Mouse (Mus musculus) yolk sac, embryonic 10.5 days (tissue): Measurements from ENCODE around the gene B3glct.

Experiments
- DNase-seq: peaks from one replicate; pipeline ENCODE4 v3.0.0-alpha.2; 2017; ENCODE audit warnings: low spot score

Gene B3glct

DNA sequence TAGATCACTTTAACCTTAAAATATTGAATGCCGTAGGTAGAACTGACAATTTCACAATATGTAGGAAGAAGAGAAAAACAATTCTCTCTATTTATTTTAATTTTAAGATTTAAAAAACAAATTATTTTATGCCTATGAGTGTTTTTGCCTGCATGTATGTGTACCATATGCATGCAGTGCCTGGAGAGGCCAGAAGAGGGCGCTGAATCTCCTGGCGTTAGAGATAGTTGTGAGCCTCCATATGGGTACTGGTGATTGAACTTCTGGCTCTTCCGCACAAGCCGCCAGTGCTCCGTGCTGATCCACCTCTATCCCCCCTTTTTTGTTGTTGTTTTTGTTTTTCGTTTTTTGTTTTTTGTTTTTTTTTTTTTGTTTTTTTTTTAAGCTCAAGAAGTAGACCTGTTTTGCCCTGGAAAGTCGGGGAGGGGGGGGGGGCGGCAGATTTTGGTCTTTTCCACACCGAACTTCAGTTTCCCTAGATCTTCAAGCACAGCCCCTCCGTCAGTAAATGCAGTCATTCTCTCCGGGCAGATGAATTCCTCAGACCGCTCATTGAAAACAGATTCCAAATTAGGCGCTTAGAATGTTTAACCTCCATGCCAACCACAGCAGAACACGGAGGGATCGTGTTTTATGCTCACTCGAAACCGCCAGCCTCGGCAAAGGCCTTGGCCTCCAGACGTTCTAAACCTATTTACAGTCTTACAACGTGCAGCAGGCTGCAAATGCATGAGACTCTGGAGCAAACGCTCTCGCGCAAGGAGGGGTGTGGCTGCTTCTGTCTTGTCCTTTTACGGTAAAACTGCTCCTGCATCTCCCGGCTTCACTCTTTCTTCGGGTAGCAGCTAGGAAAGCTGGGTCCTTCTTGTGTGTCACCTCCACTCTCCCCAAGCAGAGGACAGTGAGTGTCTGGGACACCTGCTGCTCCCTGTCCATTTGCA is 70.9 kb downstream of the B3glct start:
- no peak for DNase-seq

DNA sequence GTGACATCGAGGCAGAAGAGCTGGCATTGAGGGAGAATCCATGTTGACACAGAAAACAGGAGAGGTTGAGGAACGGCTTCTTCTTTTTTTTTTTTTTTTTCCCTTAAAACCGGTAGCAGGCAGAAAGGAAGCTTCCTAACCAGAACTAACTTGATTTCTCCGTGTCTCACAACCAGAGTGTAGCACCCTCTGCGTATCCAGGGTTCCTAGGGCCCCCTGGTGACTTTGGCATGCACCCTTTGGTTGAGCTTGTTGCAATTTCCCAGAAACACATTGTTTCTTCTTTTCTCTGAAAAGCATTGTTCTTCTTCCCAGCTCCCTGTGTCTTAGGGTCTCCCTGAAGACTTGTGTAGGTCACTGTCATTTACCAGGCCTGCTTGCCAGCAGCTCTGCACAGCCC is 73.8 kb downstream of the B3glct start:
- DNase-seq: no peak

DNA sequence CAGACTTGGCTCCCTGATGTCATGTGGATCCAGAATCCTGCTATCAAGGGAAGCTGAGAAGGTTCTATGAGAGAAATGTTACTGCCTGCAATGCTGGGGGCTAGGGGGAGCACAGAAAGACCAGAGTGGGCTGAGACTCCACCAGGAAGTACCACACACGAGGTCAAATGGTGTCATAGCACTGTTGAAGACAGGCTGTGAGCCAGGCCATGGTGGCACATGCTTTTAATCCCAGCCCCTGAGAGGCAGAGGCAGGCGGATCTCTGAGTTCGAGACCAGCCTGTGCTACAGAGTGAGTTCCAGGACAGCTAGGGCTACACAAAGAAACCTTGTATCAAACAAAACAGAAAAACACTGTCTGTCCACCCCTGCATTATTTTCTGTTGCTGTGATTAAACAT is 75.0 kb downstream of the B3glct start:
- no peak for DNase-seq

DNA sequence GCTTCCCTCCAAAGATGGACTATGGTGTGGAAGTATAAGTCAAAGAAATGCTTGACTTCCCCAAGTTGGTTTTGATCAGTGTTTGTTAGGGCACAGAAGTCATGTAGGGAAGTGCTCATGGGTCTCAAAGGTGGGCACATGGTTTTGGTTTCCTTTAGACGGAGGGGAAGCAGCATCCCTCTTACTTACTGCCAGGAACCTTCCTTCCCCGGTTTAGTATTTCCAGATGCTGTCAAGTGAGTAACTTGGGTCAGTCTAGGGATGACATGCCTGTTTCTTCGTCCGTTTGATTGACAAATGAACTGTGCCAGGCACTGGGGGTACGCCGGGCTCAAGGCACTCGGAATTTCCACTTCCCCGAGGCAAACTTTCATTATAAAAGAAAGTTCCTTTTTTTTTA is 89.1 kb downstream of the B3glct start:
- DNase-seq: no peak

DNA sequence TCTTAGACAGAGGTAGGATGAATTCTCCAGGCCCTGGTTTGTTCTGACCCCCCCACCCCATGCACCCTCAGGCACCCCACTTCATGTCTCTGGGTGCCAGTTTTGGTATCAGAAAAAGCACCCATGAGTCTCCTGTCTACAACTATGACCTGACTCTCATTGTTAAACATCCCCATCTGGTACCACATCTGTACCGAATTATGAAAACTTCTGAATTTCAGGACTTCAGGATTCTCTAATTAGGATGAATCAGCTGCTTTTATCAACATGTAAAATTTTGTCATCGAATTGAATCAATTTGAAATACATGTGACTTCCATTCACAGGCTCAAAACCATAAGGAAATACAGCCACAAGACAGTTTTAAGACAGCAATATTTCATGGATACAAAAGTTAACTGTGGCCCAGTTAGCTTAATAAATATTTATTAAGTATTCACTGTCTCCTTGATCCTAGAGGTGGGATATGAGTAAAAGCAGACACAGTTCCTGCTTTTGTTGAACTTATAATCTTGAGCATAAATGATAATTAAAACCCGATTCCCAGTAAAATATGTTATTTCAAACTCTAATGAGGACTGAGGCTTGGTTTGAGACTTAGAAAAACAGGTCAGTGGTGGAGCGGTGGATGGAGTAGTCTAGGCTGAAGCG is 89.7 kb downstream of the B3glct start:
- no peak for DNase-seq

DNA sequence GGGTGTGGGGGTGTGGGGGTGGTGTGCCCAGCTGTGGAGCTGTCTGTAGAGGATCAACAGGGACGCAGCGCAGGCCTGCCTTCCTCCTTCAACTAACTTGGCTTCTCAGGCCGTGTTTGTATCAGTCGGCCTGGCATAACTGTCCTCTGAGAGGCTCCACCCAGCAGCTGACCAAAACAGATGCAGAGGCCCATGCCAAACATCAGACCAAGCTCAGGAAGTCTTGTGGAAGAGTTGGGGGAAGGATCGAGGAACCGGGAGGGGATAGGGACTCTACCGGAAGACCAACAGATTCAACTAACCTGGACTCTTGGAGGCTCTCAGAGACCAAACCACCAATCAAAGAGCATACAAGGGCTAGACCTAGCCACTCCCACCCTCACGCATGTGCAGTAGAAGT is 91.6 kb downstream of the B3glct start:
- DNase-seq: no peak

DNA sequence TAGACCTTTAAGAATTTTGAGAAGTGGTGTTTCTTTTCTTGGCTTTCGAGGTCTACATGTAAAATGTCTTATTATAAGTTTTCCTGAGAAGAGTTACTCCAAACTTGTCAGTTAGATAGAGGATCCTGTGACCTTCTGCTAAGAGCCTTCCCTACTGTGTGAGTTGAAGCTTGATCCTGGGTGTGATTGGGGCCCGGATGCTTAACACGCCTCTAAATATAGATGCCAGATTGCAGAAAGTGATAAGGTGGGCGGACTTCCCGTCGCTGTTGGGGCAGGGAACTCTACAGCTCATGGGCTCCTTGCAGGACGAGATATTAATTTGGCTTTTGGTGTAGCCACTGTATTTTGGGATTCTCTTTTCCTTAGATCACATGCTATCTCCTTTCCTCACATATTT is 98.0 kb downstream of the B3glct start:
- DNase-seq: no peak

DNA sequence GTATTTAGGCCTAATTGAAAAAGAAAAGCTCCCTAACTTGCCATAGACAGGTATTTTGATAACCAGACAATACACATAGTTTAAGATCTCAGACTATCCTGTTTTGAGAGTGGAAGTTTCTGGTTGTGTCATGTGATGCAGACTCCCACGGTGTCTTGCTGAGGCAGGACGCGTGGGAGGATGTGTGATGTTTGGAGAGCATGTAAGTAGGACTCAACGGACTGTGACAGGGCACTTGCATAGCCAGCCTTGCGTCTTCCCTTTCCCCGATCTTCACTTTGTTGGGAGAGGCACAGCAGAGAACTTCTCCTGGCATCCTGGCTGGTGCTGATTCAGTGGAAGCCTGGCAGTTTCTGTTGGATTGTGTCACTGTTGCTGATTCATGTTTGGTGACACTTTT is 101.7 kb downstream of the B3glct start:
- DNase-seq: no peak

DNA sequence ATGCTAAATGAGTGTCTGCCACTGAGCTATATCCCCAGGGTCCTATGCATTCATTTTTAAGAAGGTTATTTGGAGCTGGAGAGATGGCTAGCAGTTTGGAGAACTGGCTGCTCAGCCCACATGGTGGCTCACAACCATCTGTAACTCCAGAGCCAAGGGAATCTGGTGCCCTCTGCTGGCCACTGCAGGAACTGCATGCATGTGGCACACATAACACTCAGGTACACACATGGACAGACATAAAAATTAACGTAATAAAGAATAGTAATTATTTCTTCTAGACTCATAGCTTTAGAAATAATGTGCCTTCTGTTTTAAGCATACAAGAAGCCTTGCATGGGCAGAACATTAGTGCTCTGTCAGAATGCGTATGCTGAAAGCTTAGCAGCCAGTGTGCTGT is 102.4 kb downstream of the B3glct start:
- no peak for DNase-seq

DNA sequence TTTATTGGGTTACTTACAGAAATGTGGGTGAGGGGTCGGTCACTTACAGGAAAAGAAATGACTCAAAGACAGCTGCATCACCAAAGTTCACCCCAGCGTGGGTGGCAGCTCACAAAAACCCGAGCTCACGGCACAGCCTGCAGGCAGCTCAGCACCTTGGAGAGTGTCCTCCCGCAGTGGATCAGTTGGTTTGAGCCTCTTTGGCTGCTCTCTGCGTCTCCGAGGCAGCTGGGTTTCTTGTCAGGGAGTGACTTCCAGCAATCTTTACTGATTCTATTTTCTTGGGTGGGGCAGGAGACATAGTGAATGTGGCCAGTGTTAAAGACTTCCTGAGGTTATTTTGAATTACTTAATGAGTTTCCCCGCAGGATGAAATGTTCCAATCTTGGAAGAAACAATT is 112.1 kb downstream of the B3glct start:
- DNase-seq: peak; percentile 6

DNA sequence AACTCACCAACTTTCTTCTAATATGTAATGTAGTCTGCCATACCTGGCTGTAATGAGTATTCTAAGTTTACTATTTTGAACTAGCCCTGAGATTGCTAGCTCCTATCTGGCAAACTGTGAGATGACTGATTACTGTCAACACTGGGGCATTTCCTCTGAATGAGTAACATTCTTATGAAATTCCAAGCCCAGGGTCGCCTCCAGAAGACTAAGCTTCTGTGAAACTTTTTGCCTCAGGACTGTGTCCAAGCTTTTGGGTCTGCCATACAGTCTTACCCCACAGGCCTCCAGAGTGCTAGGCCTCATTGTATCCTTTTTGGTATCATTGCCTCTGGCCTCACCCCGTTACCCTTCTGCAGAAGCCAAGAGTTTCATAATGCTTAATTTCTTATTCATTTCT is 132.0 kb downstream of the B3glct start:
- DNase-seq: no peak

DNA sequence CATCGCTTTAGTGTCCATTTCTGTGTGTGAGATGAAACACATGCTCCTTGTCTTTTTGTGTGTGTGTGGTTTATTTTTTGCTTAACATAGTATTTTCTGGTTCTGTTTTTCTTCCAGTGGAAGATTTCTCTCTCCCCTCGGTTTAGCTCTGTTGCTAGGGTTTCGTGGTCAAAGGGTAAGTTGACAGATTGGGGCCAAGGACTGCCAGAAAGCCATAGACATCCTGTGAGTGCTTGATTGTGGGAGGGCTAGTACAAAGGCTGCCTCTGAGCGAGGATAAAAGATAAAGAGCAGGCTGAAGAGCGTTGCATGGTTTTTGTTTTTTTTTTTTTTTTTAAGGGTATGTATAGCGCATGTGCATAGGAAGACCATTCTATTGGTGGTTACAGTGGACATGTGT is 133.8 kb downstream of the B3glct start:
- DNase-seq: peak; percentile 21
